Mouse (Mus musculus): ENCODE measurements around the gene Pink1. TPM values are rescaled to one million over a fixed set of nuclear protein-coding genes. Genes with fewer than 3 reads are reported as not detected.
"Not testable (repeated sequence)": the region's sequence is repeated elsewhere in the genome, so short reads cannot be mapped to it uniquely, and the experiment has no call there.

Gene Pink1
- total and polyA plus RNA-seq, 2 experiments from 2014 or later = 143 to 288 TPM

DNA sequence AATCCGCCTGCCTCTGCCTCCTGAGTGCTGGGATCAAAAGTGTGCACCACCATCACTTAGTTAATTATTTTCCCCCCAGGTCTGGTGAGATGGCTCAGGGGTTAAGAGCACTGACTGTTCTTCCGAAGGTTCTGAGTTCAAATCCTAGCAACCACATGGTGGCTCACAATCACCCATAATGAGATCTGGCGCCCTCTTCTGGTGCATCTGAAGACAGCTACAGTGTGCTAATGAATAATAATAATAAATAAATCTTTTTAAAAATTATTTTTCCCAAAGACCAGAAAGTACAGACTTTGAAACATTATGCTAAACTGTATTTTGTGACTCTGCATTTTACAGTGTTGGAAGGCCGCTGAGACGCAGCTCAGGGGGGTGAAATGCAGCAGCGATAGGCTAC is 9.5 kb upstream of the Pink1 start:
- Histone ChIP-seq H3K36me3 (ENCODE audit: insufficient read depth, low read length) (no peaks in the 10 kb centered on the region), H3K9me3 (ENCODE audit: low read length) (no peaks in the 10 kb centered on the region), H3K4me2 (ENCODE audit: low read depth, low read length) (no peak overlapping the region), H3K27me3 (ENCODE audit: insufficient read depth, low read length) (no peaks in the 10 kb centered on the region), H3K4me3 (ENCODE audit: low read length) (no peak overlapping the region), H3K4me1 (ENCODE audit: insufficient read depth, low read length) (no peaks in the 10 kb centered on the region), H3K9ac (replicated peaks; ENCODE audit: low read length) (no peak overlapping the region), H3K27ac (no peak overlapping the region)
- no peak for TF ChIP-seq CTCF (IDR thresholded peaks at IDR 0.05; ENCODE audit: low read depth)
- ATAC-seq (no peak), DNase-seq (ENCODE audit: low spot score) (no peak)
- WGBS = 90% methylated on average over 6 of the region's 6 CpGs

GRCm38 (mm10) chr4:138335036-138335435 is 8.9 kb upstream of the Pink1 start:
- DNase-seq (ENCODE audit: low spot score) (no peak), ATAC-seq (no peak)
- no peak for TF ChIP-seq CTCF (IDR thresholded peaks at IDR 0.05; ENCODE audit: low read depth)
- H3K36me3 ChIP-seq (ENCODE audit: insufficient read depth, low read length) = no peaks in the 10 kb centered on the region
- H3K27ac ChIP-seq = no peak overlapping the region
- no peaks in the 10 kb centered on the region for H3K4me1 ChIP-seq (ENCODE audit: insufficient read depth, low read length)
- no peaks in the 10 kb centered on the region for H3K27me3 ChIP-seq (ENCODE audit: insufficient read depth, low read length)
- H3K4me3 ChIP-seq (ENCODE audit: low read length) = no peak overlapping the region
- 64% methylated on average over 12 of the region's 12 CpGs for WGBS
- no peak overlapping the region for H3K4me2 ChIP-seq (ENCODE audit: low read depth, low read length)
- H3K9ac ChIP-seq (replicated peaks; ENCODE audit: low read length) = no peak overlapping the region
- no peaks in the 10 kb centered on the region for H3K9me3 ChIP-seq (ENCODE audit: low read length)

GRCm38 (mm10) chr4:138333135-138333534 is 7.0 kb upstream of the Pink1 start:
- Histone ChIP-seq H3K4me1 (ENCODE audit: insufficient read depth, low read length) (no peaks in the 10 kb centered on the region), H3K36me3 (ENCODE audit: insufficient read depth, low read length) (no peaks in the 10 kb centered on the region), H3K4me2 (ENCODE audit: low read depth, low read length) (no peak overlapping the region), H3K9ac (replicated peaks; ENCODE audit: low read length) (no peak overlapping the region), H3K9me3 (ENCODE audit: low read length) (no peaks in the 10 kb centered on the region), H3K27ac (no peak overlapping the region), H3K4me3 (ENCODE audit: low read length) (no peak overlapping the region), H3K27me3 (ENCODE audit: insufficient read depth, low read length) (no peaks in the 10 kb centered on the region)
- DNase-seq (ENCODE audit: low spot score) = no peak
- WGBS = 92% methylated on average over 4 of the region's 4 CpGs
- no peak for TF ChIP-seq CTCF (IDR thresholded peaks at IDR 0.05; ENCODE audit: low read depth)
- no peak for ATAC-seq

- WGBS = 73% methylated on average over 9 of the region's 9 CpGs
- ATAC-seq = no peak
Measured at GRCm38 (mm10) chr4:138331647-138332046, 5.5 kb upstream of the Pink1 start.

DNA sequence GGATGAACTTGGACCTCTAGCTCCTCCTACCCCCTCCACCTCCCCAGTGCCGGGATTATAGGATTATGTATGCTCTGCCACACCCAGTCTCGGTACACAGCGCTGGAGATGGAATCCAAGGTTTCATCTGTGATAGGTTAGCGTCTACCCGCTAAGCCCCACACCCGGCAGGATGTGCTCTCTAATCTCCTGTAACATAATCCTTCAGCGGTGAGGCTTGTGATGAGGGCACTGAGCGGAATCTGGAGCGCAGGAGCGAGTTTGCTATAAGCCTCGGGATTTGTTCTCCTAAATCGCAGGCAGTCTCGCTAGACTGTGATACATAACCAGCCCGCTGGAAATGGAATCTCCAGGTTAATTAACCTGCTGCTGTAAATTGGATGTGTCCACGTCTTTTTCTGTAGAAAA is 4.2 kb upstream of the Pink1 start:
- no peak for TF ChIP-seq CTCF (IDR thresholded peaks at IDR 0.05; ENCODE audit: low read depth)
- no peaks in the 10 kb centered on the region for H3K9me3 ChIP-seq (ENCODE audit: low read length)
- 0 out of 2 replicates have a peak, but pooled peaks have one; percentile 28 for ATAC-seq
- no peak overlapping the region for H3K4me3 ChIP-seq (ENCODE audit: low read length)
- DNase-seq (ENCODE audit: low spot score) = peak; percentile 52
- H3K9ac ChIP-seq (replicated peaks; ENCODE audit: low read length) = no peak overlapping the region
- 0 out of 2 replicates have a peak overlapping the region, but pooled peaks have one; percentile 15 for H3K27ac ChIP-seq
- no peak overlapping the region for H3K4me2 ChIP-seq (ENCODE audit: low read depth, low read length)
- H3K27me3 ChIP-seq (ENCODE audit: insufficient read depth, low read length) = no peaks in the 10 kb centered on the region
- H3K4me1 ChIP-seq (ENCODE audit: insufficient read depth, low read length) = no peaks in the 10 kb centered on the region
- WGBS = 25% methylated on average over 15 of the region's 15 CpGs
- H3K36me3 ChIP-seq (ENCODE audit: insufficient read depth, low read length) = no peaks in the 10 kb centered on the region

More at GRCm38 (mm10) chr4:138331647-138332046, 5.5 kb upstream of the Pink1 start:
- H3K27ac ChIP-seq = no peak overlapping the region
- H3K9me3 ChIP-seq (ENCODE audit: low read length) = no peaks in the 10 kb centered on the region
- peak; percentile 27; the same call in 1 of the 2 replicates for TF ChIP-seq CTCF (IDR thresholded peaks at IDR 0.05; ENCODE audit: low read depth)
- no peak overlapping the region for H3K9ac ChIP-seq (replicated peaks; ENCODE audit: low read length)
- no peaks in the 10 kb centered on the region for H3K36me3 ChIP-seq (ENCODE audit: insufficient read depth, low read length)
- H3K4me2 ChIP-seq (ENCODE audit: low read depth, low read length) = no peak overlapping the region
- no peaks in the 10 kb centered on the region for H3K4me1 ChIP-seq (ENCODE audit: insufficient read depth, low read length)
- H3K4me3 ChIP-seq (ENCODE audit: low read length) = no peak overlapping the region
- DNase-seq (ENCODE audit: low spot score) = peak; percentile 13
- no peaks in the 10 kb centered on the region for H3K27me3 ChIP-seq (ENCODE audit: insufficient read depth, low read length)

DNA sequence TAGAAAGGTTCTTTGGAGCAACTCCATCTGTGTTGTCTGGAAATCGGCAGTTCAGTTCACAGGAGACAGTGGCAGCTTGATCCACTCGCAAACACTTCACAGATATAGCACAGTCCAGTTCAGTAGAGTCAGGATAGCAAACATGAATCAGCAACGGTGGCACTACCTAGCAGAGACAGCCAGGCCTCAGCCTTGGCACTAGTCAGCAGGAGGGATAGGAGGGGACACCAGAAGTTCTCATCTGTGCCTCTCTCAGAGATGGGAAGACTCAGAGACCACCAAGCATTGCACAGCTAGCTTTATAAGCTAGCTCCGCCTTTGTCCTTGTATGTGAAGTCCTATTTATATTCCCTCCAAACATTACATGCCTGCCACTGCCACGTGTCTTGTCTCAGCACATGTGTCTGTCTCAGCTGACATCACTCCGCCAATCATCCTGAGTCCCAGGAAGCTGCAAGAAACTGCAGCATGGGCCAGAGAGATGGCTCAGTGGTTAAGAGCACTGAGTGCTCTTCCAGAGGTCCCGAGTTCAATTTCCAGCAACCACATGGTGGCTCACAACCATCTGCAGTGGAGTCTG is 1.9 kb upstream of the Pink1 start:
- H3K4me1 ChIP-seq (ENCODE audit: insufficient read depth, low read length) = no peaks in the 10 kb centered on the region
- peak overlapping the region; percentile 34; the same call in 1 of the 2 replicates for H3K4me2 ChIP-seq (ENCODE audit: low read depth, low read length)
- peak overlapping the region; percentile 10; the same call in 1 of the 2 replicates for H3K4me3 ChIP-seq (ENCODE audit: low read length)
- DNase-seq (ENCODE audit: low spot score) = no peak
- H3K9ac ChIP-seq (replicated peaks; ENCODE audit: low read length) = no peak overlapping the region
- H3K9me3 ChIP-seq (ENCODE audit: low read length) = no peaks in the 10 kb centered on the region
- H3K27me3 ChIP-seq (ENCODE audit: insufficient read depth, low read length) = no peaks in the 10 kb centered on the region
- no peaks in the 10 kb centered on the region for H3K36me3 ChIP-seq (ENCODE audit: insufficient read depth, low read length)
- peak; percentile 21; the same call in 1 of the 2 replicates for TF ChIP-seq CTCF (IDR thresholded peaks at IDR 0.05; ENCODE audit: low read depth)
- ATAC-seq = no peak
- WGBS = 67% methylated on average over 7 of the region's 7 CpGs
- H3K27ac ChIP-seq = no peak overlapping the region

DNA sequence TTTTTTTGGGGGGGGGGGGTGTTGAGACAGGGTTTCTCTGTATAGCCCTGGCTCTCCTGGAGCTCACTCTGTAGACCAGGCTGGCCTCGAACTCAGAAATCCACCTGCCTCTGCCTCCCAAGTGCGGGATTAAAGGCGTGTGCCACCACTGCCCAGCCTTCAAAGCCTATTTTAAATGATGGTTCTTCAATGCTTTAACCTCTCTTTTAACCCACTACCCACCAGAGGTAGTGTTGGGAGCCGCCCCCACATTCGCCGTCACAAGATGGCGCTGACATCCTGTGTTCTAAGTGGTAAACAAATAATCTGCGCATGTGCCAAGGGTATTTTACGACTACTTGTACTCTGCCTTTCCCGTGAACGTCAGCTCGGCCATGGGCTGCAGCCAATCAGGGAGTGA is 1.0 kb upstream of the Pink1 start:
- not testable (repeated sequence) for H3K4me2 ChIP-seq (ENCODE audit: low read depth, low read length); H3K36me3 ChIP-seq (ENCODE audit: insufficient read depth, low read length); H3K9me3 ChIP-seq (ENCODE audit: low read length); H3K4me3 ChIP-seq (ENCODE audit: low read length); DNase-seq (ENCODE audit: low spot score); H3K4me1 ChIP-seq (ENCODE audit: insufficient read depth, low read length); H3K9ac ChIP-seq (replicated peaks; ENCODE audit: low read length); ATAC-seq; H3K27me3 ChIP-seq (ENCODE audit: insufficient read depth, low read length)
- 56% methylated on average over 7 of the region's 12 CpGs for WGBS
- peak; percentile 15; the same call in 1 of the 2 replicates for TF ChIP-seq CTCF (IDR thresholded peaks at IDR 0.05; ENCODE audit: low read depth)
- H3K27ac ChIP-seq = peak overlapping the region; percentile 26; the same call in 1 of the 2 replicates

All from hindbrain, postnatal 0 days (tissue).